Mouse (Mus musculus): ENCODE measurements around the gene Igdcc3.
A peak's percentile ranks its signal among the peaks of the same experiment; 100 is the strongest.

The Igdcc3 gene

DNA sequence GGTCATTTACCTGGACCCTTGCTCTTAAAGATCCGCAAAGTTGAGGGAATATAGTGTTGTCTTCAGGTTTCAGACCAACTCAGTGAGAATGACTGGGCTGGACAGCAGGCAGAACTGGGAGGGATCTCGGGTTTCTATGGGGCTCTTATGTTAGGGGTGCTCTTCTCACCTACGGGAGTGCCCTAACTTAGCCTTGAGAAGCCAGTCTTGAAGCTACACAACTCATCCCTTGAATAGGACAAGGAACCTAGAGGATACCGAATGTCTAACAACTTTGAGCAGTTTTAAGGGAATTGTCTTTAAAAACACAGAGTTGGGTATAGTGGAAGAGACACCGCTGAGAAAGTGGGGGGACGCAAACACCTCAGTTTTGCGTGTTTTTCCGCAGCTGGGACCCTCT, 498 bp upstream of the Igdcc3 start:
- no peak for DNase-seq (ENCODE audit: low read depth, low spot score)

DNA sequence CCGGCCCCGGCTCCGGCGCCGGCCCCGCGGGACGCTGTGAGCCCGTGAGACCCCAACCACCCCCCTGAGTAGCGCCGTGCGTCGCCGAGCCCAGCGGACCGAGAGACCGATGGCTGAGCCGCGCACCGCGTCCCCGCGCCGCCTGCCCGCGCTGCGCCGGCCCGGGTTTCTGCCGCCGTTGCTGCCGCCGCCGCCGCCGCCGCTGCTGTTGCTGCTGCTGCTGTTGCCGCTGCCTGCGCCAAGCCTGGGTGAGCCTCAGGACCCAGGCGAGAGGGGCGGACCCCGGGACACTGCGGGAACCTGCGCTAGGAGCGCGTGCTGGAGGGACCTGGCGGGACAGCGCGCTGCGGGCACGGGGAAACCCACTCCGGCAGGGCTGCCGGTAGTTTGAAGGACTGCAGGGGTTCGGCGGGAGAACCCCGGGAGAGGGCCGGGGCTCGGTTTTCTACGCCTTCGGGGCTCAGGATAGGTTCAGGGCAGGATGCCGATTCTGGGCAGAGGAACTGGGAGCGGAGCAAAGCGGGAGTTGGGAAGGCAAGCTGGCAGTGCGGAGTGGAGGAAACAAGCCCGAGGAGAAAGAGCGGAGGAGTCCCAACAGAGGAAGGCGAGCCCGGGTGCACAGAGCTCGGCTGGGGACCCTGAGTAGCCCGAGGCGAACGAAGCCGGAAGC, 452 bp downstream of the Igdcc3 start:
- peak; percentile 62 for DNase-seq (ENCODE audit: low read depth, low spot score)

DNA sequence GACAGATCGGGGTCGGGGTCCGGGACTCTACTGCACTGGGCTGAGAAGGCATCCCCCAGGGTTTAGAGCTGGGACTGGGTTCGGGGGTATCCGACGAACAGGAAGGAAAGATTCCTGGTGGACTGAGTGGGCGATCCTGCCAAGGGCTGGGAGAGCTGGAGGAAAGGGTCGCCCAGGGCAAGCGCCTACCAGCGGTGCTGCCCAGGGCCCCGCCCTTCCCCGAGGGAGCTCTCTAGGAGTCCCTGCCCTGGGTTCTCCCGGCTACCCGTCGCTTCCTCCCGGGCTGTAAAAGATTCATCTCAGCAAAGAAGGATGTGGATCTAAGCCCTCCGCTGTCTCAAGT, 958 bp downstream of the Igdcc3 start:
- no peak for DNase-seq (ENCODE audit: low read depth, low spot score)

DNA sequence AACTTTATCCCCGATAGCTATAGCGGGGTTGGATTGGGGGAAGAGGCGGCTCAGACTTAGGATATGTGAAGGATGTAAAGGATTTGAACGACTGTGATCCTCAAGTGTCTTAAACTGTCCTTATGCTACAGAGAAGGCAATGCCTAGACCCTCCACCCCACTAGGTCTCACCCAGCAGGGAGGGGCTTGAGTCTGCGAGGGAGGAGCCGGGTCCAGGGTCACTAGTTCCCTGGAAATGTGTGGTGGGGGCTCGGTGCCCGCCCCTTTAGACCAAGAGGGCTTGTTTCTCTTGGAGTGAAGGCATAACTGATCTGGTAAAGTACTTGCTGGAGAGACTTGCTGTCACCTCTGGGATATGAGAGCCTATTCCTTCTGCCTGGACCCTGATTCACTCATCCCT, 1.4 kb downstream of the Igdcc3 start:
- DNase-seq (ENCODE audit: low read depth, low spot score), result no peak

DNA sequence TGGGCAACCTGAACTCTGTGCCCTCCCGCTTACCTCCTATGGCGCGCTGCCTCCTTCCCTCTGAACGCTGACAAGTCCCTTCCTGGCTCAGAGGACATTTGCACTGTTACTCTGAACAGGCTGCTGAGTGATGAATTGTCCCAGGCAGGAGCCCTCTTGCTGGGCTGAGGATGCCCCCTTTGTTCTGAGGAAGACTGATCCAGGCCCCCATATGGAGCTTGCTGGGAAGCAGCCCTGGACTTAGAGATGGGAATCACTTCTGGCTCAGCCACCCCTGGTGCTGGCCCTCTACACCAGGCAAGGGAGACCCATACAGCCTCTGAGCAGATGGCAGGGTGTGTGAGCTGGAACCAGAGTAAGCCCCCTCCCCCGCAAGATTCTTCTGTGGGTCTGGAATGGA, 5.0 kb downstream of the Igdcc3 start:
- DNase-seq (ENCODE audit: low read depth, low spot score), result peak; percentile 57

DNA sequence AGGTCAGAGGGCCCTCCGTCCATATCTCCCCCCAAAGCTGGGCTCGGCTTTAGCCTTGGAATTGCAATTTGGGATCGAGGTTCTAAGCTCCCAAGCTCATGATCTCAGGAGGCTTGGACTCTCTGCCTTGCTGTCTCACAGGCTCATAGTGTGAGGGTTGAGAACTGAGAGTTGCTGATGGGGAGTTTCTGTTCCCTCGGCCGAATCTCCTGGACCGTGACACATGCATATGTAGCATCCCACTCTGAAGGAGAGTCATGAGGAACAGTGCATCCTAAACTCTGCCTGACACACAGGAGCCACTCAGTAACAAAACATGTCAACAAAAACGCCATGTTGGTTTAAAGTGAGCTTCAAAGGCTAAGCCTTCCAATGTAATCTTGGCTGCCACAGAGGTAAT, 7.5 kb downstream of the Igdcc3 start:
- DNase-seq (ENCODE audit: low read depth, low spot score), result no peak

DNA sequence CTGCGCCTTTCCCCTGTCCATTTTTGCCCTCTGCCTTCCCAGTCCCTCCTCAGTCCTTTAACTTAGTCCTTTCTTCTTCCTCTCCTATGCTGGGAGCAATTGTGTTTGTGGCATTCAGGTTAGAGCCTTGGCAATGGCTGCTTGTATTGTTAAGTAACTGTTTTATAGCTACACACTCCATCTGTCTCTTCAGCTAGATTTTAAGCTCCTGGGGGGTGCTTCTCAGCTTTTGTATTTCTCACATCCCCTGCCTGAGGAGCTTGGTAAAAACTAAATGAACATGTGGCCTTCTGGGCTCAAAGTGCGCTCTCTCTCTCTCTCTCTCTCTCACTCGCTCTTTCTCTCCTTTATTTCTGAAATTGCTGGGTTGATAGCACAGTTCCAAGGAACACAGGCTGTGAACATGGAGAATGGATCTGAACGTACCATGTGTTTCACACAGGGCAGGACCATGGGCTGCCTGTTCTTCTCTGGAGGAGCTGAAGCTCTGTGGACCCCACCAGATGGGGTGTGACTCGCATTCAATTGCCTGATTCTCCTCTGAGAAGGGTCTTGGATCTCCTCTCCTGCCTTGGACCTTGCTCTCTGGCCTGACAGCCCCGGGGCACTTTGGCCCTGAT, 11.8 kb downstream of the Igdcc3 start:
- no peak for DNase-seq (ENCODE audit: low read depth, low spot score)

DNA sequence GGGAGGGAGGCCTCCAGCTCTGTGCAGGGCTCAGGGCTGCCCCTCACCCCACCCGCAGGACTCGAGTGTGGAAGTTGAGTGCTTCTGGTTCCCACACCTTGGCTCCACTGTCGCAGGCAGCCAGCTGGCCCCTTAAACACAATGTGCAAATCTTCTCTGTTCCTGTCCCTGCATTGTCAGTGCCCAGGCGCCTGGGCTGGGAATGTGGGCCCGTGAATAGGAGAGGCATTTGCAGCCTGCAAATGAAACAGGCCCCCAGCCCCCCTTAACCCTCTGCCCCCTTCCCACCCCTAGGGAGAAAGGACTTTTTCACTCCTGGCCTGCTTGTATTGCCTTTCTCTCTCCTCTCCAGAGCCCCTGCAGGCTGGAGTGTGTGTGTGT, 12.3 kb downstream of the Igdcc3 start:
- DNase-seq (ENCODE audit: low read depth, low spot score), result peak; percentile 66

DNA sequence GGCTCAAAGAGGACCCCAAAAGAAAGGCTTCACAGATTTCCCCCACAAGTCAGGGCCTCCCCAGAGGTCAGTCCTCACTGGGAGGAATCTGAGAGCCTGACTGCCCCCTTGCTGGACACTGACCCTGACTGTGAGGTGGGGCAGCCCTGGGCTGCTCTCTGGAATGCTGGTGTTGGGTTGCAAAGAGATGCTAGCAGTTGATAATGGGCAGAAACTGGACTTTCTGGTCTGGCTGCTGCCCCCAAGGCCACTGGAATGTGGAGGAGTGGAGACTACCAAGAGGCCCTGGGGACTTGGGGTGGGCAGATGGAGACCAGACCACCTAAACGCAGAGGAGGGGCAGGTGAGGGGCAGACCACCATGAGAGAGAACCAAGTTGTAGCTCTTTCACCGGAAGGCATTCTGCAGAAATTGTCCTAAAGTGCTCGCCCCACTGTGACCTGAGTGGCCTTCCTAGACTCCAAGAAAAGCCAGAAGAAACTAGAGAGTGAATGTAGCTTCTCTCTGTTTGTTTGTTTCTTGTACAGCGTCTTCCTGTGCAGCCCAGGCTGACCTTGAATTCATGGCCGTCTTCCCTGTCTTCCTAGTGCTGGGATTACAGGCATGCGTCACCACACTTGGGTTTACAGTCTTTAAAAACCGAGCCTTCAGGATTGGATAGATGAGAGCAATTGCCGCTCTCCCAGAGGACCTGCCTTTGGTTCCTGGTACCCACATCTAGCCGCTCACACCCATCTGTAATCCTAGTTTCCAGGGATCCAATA, 13.9 kb downstream of the Igdcc3 start:
- DNase-seq (ENCODE audit: low read depth, low spot score), result peak; percentile 63

DNA sequence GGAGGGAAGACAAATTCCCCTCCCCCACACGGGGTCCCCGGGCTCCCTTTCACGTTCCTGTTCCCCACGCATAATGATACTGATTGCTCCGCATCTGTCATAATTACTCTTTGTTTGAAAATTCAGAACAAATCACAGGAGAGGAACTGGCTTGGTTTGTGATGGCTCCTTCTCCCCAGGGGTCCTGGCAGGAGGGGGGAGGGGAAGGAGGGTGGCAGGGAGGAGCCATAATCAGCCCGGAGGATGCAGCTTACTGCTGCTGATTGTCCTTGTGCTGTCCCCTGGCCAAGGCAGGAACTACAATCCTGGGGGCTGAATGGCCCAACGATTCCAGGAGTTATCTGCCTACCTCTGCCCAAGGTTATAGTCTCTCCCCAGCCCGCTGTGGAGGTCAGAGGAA, 15.6 kb downstream of the Igdcc3 start:
- no peak for DNase-seq (ENCODE audit: low read depth, low spot score)

DNA sequence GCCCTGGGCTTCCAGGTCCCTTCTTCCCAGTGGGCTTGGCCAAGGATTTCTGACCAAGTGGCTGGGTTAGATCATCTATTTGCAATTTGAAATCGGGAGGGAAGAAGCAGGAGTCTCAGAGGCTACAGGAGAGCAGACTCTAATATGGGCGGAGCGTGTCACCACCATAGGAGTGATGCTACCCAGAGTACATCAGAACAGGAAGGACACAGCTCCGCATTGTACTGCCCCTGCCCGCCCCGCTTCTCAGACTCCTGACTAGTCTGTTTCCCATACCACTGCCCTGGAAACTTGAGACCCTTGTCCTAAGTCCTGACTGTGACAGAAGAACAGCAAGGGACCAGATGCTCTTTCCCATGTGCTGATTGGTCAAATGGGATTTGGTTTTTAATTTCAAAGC, 16.6 kb downstream of the Igdcc3 start:
- no peak for DNase-seq (ENCODE audit: low read depth, low spot score)

DNA sequence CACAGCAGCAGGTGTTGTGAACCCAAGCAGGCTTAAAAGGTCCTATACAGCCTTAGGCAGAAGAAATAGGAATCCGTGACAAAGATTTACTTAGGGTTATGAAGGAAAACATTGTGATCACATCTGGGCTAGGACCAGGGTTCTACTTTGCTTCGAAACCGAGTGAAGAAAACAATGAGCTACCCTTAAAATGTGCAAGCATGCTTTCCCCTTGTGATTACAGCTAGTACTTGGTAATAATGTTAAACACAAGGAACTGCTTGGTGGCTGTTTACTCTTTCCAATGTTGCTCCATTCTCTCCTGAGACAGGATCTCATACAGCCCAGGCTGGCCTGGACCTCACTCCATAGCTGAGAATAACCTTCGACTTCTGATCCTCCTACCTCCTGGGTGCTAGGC, 20.2 kb downstream of the Igdcc3 start:
- DNase-seq (ENCODE audit: low read depth, low spot score), result no peak

DNA sequence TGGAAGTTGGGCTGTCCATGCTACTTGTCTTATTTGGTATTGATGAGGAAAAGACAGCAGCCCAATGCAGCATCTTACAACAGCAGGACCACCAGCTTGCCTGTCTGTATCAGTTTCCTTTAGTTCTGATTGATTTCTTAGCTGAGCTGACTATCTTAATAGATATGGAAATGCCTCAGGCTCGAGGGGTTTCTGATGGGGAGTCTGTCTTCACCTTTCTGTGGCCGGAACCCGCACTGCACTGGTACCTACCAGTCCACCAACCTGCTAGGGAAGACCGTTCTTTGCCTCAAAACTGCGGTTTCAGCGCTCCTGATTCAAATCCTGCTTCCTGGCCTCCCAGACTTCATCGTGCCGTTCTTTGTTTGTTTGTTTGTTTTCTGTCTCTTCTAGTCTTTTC, 20.9 kb downstream of the Igdcc3 start:
- DNase-seq (ENCODE audit: low read depth, low spot score), result no peak

DNA sequence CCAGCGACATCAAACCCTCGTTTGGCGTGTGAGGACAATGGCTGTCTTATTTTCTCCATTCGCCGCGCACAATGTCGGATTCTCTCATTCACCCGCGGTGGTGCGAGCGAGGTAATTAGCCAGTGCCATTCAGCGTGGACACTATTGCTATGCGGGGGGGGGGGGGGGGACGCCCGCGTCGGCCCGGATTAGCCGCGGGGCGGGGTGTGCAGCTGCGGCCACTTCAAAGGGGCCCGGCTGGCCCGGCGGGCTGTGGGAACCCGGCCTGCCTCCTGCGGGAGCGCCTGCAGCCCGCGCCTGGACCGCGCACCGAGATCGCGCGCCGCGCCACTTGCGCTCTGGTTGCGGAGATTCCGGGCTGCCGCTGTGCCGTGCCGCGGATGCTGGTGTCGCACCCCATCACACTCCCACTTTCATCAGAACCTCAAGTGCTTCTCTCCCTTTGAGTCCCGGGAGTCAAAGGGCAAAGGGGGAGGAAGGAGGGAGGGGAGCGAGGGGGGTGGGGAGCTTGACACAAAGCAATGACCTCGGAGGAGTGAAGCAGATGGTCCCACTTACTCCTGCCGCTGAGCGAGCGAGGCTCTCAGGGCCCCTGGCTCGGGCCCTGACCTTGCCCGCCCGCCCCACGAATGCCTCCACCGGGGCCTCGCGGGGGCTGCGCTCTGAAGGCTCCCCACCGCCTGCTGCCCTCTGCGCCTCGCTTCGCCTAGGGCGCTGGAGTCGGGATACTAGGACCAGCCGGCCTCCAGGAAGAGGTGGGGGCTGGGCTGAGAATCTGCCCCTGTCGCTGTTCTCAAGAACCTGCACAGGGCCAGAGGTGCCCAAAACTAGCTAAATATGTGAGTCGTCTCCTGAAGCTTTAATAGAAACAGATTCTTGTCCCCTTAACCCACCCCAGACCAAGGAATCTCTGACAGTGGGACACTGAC, 22.0 kb downstream of the Igdcc3 start:
- peak; percentile 87 for DNase-seq (ENCODE audit: low read depth, low spot score)

DNA sequence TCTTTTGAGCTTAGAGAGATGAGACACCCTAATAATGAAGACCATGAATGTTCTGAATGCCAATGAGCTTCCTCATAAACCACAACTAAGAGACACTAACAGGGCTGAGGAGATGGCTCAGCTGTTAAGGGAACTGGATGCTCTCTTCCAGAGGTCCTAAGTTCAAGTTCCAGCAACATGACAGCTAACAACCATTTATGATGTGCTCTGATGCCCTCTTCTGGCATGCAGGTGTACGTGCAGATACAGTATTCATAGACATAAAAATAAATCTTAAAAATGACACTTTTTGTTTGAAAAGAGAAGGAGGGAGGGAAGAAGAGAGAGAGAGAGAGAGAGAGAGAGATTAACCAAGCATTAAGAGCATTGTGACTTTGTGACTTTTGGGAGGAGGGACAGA, 23.9 kb downstream of the Igdcc3 start:
- no peak for DNase-seq (ENCODE audit: low read depth, low spot score)

DNA sequence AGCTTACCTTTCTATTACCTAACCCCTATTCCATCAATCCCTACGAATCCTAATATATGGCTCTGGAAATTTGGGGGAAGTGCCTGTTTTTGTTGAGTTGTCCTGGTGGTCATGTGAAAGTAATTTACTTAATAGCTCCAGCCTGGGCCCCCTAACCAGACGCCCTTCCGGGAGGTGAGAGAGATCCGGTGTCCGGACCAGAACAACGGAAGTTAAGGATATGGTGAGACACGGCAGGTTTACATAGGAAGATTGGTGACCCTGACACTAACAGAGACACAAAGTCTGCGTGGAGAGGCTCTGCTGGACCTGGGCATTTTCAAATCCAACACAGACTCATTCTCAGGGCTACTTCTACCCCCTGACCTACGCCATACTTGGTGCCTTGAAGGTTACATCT, 25.4 kb downstream of the Igdcc3 start:
- no peak for DNase-seq (ENCODE audit: low read depth, low spot score)

DNA sequence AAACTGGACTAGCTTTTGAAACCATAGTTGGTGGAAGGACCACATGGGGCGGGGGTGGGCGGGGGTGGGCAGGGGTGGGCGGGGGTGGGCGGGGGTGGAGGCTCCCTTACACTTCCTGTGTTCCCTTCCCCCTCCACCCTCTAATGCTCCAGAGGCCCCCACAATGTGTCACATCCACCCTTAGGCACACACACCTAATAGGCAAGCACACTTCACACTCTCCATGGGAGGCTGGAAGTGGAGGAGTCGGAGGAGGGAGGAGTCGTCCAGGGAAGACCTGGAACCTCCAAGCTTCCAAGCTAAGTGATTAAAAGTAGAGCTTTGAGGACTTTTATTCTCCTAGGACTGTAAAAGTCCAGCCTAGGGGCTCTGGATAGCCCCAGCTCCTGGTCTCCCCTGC, 27.5 kb downstream of the Igdcc3 start:
- DNase-seq (ENCODE audit: low read depth, low spot score), result no peak

DNA sequence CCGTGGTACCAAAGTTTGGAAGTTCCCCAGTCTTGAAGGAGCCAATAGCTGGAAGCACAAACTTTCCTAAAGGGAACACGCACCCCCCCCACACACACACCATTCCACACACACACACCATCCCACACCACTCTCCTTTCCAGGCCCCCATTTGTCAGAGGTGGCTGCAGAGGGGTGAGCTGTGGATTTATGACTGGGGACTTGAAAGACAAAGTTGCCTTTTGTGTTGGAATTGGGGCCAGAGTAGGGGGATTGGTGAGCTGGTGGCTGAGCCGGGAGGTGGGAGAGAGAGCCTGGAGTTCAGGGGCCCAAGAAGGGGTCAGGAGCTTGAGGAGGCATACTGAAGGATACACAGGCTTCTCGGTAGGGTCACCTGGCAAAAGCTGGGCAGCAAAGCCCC, 28.0 kb downstream of the Igdcc3 start:
- peak; percentile 66 for DNase-seq (ENCODE audit: low read depth, low spot score)

DNA sequence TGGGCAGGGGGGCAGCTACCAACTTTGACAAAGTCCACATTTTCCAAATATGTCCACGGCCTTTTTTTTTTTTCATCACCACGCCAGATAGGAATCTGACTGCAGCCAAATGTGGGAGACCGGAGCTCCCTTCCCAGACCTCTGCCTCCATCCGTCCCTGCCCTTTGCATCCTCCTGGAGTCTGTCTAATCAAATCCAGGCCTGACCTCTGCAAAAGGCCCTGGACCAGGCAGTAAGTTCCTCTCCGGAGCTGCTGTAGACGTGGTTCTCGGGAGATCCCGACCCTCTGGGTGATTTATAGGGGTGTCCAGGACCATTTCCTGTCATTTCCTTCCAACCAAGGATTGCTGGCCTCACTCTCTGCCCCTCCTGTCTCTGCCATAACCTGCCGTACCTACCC, 31.7 kb downstream of the Igdcc3 start:
- DNase-seq (ENCODE audit: low read depth, low spot score), result no peak

DNA sequence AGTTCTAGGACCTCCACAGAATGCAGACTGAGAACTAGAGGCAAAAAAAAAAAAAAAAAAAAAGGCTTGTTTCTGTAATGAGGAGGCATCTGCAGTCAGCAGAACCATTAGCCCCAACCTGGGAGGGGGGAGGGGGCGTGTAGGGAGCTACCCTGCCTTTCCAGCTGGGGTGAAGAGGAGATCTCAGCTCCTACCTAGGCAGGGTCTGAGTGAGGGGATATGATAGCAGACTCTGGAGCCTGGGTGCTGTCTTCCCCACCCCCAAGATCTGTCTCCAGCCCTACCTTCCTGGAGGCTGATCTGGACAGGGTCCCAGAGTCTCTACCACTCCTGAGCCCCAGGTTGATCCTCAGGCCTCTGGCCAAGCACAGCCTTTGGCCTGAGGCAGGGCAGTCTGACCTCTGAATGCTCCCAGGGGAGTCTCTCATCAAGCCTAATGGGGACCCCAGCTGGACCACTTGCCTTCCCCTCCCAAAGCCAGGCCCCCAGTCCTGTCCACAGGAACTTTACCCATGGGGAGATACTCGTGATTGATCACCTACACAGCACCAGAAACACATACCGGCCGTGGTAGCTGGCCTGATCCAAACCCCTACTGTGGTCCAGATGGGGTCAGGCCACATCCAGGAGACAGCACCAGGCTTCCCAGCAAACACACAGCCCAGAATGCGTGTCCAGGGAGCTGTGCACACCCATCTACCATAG, 34.4 kb downstream of the Igdcc3 start:
- DNase-seq (ENCODE audit: low read depth, low spot score), result peak; percentile 71
